Comparison of ENCODE assay signal across 12 mouse cellular contexts in genomic region chr6:113747284-113747683, GRCm38 (mm10).
DNase-seq lines count a peak whose midpoint lies in the region.
"Had no signal": no experiment of that assay in that cellular context is flagged by ENCODE, and none has a peak within 500 bp of the region (broad histone marks: within the 10 kb centered on the region; RNA-seq: fewer than 3 reads in every experiment).

No protein-coding gene starts in this region.

- peak; percentile 57 for DNase-seq in right cerebral cortex, adult 18-20 months
- no peak for DNase-seq in right cerebral cortex, postnatal 14 days
- peak; percentile 7 for DNase-seq in R1 (ENCODE audit: low read depth, low spot score)
- DNase-seq in brain, adult 2 months (ENCODE audit: low read depth, low spot score): peak; percentile 64
- no peak for DNase-seq in spleen, adult 12 weeks (ENCODE audit: low spot score)
- DNase-seq: adrenal gland, adult 8-10 months; adrenal gland, postnatal 25 days; cerebellum, adult 11-12 months; cerebellum, adult 2 months; cerebellum, adult 9-10 months; cerebellum, postnatal 10 days; forebrain, postnatal 0 days had no signal

Comparison
In these comparisons a context has a peak if more than half of its experiments do, and no peak if none do; other contexts are left out.
1. DNase-seq: peak in right cerebral cortex, adult 18-20 months (single experiment), R1 (single experiment) and brain, adult 2 months (single experiment); none in right cerebral cortex, postnatal 14 days (single experiment) and spleen, adult 12 weeks (single experiment).